Mouse (Mus musculus) adrenal gland, postnatal 36 days (tissue): ENCODE measurements at regions not wholly inside any gene's neighbourhood (a gene's known extent, or its start where the extent isn't known, plus 50 kb on each side); places are given as distances from the start of the nearest gene placed in this dataset.

Experiments
- DNase-seq, 2 experiments: peaks; one replicate each; pipeline ENCODE4 v3.0.0; 2021; ENCODE audit warnings: mixed read lengths in 1 of 2

GRCm38 (mm10) chr14:68784395-68784794, 509.7 kb downstream of the Synb start:
- DNase-seq, result no peak

GRCm38 (mm10) chr14:68783216-68783615, 510.9 kb downstream of the Synb start:
- no peak for DNase-seq

DNA sequence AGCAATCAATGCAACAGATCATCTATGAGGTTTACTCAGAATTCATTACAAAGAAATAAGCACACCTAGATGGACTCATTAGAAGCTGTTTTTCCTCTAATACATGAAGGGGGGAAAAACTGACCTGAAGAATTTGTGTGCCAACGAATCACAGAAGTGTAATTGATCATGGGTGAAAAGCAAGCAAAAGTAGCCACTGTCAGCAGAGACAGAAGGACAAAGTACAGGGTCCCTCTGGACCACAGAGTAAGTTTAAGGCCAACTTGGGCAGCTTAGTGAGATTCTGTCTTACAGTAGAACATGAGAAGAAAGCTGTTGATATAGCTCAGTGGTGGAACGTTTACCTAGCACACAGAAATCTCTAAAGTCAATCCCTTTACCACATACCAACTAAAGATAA, 523.7 kb downstream of the Synb start:
- DNase-seq, result no peak

DNA sequence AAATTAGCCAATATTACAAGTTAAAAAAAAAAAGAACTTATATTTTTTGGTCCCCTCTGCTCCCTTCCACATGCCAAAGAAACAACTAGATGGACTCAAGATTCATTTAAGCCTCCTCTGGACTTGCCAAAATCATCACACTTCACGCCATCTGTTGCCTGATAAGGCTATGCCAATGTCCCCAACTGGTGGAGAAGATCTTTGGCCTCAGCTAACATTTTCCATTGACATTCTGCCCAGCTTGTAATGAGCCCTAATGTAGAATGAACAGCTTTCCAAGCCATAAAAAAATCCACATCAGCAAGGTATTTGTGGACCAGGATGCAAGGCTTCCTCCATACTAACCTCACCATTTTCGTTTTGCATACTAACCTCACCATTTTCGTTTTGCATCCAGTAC, 531.2 kb downstream of the Synb start:
- no peak for DNase-seq

DNA sequence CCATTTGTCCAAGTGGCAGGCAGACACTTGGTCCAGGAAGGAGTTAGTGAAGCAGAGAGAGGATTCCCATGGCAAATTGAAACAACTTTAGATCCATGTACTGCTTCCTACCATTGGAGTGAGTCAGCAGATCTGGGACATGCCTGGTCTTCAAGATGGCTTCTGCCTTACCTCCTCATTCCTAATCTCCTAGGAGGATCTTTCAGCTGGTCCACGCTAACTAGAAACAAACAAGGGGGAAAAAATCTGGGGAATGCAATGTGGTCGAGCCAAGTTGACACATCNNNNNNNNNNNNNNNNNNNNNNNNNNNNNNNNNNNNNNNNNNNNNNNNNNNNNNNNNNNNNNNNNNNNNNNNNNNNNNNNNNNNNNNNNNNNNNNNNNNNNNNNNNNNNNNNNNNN, 549.4 kb downstream of the Synb start:
- no peak for DNase-seq

GRCm38 (mm10) chr14:68738474-68738873, 555.6 kb downstream of the Synb start:
- DNase-seq, result no peak

GRCm38 (mm10) chr14:68735756-68736155, 558.3 kb downstream of the Synb start:
- peak; percentile 70 to 74 for DNase-seq

DNA sequence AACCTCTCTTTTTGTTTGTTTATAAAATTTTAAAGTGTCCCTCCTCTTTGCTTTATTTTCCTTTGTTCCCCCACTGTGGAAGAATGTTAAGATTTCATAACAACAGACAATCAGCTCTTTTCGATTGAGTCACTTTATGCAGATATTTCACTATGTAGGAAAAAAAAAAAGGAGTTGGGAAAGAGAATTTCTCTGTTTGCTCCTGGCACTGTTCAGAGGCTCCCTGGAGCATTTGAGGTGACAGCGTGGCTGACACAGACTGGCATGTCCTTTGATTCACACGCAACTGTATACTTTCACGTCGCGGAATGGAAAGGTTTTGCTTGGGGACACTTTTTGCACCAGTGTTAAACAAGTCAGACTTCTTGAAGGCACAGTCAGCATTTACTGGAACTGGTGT, 572.9 kb downstream of the Synb start:
- peak; percentile 9 to 27 for DNase-seq

DNA sequence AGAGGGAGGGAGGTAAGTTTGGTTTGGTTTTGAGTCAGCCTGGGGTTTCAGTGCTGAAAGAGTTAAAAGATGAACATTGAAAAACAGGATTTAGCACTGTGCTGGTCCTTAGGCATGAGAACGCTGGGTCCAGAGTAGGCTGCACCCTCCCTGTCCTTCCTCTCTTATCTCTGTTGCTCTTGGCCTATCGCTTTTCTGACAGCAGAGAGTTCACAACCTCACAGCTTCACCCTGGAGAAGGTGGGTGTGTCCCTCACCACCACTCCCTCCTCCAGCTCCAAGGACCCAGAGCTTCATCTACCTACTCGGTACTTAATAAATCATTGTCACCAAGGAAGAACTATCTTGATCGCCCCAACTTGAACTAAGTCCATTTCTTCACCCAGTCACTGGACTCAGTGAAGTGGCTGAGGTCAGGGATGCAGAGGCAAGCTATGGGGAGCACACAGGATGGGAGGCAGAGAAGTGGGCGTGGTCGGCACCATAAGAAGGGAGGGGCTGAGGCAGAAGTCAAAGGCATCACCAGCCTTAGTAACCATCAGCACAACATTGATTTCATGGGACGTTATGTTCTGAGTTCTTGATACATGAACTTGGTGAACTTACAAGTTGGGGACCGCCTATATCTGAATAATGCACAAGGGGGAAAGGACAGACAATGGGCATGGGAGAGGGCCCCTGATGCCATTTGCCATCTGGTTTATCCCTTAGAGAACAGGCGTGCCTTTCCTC, 574.5 kb downstream of the Synb start:
- no peak for DNase-seq

- peak in 1 of 2 experiments; percentile 65 for DNase-seq
Observed at GRCm38 (mm10) chr14:68718846-68719245, 575.3 kb downstream of the Synb start.
